Mouse (Mus musculus): ENCODE data around the gene Fhad1.

Gene Fhad1

DNA sequence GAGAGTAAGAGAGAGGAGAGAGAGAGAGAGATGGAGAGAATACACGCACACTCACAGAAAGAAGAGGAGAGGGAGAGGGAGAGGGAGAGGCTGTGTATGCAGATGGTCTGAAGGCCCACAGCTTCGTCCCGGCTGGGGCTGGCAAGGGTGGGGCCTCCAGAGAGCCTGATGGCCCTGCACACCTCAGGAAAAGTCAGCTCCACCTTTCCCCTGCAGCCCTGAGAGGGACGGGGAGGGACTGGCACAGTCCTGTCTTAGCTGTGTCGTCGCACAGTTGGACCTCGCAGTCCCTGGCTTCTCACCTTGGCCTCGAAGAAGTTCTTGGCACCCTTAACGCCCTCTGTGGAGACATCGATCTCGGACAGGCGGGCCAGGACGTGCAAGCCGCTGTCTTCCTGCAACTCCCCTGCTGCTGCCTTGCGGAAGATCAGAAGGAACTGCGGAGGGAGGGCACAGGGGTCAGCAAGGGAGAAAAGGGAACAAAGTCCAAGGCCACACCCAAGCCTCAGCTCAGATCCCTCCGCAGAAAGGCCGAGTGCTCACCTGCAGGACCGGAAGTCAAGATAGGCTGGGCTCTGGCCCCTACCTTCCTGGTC lies 154.5 kb downstream of the Fhad1 start:
- no peak for DNase-seq

DNA sequence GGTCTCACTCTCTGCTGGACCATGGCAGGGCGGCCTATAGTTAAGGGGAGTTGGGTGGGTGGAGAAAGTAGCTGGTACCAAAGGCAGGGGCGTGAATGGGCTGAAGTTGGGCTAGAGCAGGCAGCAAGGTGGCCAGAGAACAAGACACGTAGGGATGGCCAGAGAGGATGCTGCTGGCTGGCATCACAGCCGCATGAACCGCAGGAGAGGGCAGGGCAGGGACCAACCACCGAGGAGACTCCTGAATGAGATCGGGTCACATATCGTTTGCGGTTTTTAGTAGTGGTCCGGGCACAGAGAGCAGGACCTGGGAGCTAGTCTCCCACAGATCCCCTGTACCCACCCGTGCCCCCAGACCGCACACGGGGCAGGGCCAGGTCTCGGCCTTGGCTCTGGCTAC lies 155.5 kb downstream of the Fhad1 start:
- no peak for DNase-seq

DNA sequence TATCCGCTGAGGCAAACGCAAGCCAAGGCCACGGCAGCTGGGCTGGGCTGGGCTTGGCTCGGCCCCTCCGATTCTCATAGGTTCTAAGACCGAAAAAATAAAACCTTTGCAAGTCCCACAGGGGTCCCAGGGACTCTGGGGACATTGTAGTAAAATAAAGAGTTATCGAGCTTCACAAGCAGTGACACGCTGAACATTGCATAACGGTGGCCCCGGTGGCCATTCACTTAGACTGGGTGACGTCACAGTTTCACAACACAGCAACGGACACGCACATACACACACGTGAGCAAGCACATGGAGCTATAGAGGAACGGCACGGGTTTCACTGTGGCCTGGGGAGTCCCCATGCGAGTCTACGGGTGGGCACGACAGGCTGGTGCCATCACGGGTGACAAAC lies 156.4 kb downstream of the Fhad1 start:
- DNase-seq, result no peak

DNA sequence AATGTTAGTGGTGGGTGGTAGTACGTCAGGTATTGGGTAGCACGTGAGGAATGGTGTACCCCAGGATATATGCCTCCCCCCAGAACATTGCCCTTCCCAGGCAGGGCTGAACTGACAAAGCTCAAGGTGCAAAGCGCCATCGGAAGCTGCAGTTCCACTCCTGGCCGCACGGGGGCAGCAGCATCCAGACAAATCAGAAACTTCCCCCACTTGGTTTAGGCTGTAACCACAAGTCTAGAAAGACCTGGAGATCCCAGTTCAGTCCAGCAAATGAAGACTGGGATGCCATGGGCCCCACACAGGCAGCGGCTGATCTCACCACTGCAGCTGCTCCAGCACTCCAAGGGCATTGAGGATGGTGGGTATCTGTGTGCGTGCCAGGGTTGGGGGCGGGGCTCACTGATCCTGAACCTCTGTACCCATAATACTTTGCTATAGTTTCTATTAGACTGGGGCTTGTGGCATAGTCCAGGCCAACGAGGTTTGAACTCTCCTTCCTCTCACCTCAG lies 157.4 kb downstream of the Fhad1 start:
- DNase-seq, result peak; percentile 78

DNA sequence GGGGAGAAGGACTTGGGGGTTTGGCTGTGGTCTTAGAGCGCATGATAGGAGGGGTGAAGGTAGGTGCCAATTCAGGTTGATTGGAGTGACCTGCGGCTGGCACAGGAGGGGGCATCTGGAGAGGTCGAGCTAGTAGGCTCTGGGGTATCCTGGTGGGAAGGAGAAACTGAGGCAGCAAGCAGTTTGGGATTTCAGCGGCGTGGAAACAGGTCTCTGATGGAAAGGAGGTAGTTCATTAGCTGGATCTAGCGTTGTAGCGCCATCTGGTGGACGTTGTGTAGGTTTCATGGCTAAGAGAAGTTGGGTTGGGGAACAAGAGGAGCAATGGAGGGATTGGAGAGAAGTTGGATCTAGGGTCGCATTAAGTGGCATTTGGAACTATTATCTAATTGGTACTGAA lies 161.4 kb downstream of the Fhad1 start:
- DNase-seq, result no peak

DNA sequence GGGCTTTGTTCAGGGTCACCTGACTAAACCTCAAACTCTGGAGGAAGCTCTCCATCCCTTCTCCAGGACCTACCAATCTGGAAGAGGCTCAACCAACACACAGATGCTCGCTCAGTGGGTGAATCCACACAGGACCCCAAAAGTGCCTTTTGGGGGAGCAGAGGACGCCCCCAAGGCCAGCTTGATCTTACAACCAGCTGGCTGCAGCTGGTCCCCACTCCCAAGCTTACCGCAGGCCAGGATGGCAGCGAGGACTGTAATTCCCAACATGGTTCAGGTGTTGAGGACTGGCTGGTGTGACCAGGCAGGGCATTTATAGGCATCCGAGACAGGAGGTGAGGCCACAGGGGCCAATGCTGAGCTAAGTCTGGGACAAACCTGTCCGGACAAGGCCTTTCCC lies 168.9 kb downstream of the Fhad1 start, which contains the start of gene Ctrc:
Ctrc (minus strand) TSS at position 361 of the 400 bp plus-strand sequence.
- no peak for DNase-seq
